Mouse (Mus musculus) CD8-positive naive resting alpha-beta T cell, adult 2 months (primary cell): ENCODE results near the gene Kctd8.

ENCODE experiments used
- DNase-seq, 2 experiments: peaks; one replicate each; pipeline ENCODE4 v3.0.0; 2022; ENCODE audit warnings: low read depth in 2 of 2, low spot score in 2 of 2

Kctd8 gene

DNA sequence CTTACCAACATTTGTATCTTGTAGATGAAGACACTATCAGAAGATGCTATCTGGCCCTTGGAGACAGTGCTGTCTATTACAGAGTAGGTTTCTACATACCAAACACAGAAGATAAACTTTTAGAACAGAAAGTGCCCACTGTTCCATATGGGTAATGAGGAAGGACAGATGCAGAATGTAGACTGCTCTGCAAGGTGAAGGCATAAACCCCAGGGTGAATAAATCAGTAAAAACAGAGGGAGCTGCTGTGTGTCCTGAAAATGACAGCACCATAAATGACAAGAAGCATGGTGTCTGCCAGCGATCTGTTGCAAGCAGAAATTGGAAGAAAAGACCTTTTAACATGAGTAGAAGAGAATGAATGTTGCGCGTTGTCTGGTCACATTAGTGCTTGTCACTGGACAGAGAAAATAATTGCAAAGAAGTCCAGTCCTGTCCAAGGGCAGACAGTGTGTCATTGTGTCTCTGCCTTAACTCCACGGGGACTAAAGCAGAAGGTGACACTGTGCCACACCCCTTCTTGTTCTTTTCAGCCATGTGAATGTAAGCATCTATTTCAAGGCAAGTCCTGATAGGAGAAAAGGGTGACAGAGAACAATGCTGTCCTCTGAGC lies 181.5 kb downstream of the Kctd8 start:
- no peak for DNase-seq

DNA sequence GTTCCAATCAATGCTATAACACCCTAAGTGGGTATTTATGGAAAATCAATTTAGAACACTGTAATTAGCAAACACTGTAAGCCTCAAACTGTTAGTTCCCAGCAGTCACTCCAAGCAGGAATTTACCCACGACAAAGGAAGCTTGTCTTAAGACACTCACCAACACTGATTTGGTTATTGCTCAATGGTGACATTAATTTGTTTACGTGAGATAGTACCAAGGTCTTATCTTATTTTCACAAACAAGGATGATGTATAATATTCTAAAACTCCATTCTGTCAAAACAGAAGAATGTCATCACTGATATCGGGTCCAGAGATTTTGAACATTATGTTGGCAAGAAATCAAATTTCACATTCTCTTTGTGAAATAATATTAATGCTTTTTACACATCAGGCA lies 185.0 kb downstream of the Kctd8 start:
- no peak for DNase-seq

DNA sequence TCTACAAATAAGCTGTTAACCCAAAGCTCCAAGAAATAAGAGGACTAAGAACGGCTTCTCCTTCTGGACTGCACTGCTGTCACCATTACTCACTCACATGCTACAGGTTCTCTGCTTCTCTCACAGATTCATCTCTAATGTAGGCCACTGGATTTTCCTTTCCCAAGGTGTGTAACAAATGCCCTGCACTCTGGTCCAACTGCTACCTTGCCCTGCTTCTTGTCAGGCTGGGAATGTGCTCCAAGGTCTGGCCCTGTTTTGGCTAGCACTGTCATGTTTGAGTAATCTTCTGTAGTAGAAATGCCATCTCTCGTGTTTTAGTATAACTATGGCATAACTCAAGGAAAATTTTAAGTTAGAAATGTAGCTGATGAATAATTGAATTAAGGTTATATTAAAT lies 195.7 kb downstream of the Kctd8 start:
- no peak for DNase-seq

DNA sequence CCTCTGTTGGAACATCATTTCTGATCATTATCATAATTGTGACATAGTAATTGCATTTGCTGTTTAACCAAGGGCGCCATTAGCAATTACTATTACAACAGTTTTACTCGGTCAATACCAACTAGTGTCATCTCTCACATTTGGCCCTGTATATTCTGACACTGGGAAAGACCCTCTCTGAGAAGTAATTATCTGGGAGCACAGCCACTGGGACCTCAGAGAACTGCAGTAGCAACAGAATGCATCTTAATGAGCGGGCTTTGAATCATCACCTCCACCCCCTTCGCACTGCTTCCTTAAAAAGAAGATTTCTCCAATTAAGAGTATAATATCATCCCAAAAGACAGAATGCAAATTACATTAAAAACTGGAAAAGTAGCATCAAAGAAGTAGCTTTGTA lies 200.4 kb downstream of the Kctd8 start:
- DNase-seq: no peak

DNA sequence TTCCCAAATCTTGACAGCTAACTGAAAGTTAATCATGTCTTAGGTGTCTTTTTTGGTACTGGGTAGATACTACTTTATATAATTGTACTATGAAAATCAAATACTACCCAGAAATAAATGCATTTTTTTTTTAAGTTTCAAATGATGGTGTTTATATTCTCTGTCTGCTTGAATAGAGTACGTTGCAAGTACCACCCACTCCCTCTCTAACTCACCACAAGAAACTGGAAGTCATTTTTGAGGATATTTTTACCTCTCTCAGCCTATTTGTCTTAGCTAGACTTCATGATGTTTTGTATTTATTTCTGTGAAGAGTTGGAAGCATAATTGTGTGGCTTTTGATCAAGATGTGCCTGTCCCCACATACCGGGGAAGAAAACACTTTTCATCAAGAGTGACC lies 232.8 kb downstream of the Kctd8 start:
- no peak for DNase-seq

DNA sequence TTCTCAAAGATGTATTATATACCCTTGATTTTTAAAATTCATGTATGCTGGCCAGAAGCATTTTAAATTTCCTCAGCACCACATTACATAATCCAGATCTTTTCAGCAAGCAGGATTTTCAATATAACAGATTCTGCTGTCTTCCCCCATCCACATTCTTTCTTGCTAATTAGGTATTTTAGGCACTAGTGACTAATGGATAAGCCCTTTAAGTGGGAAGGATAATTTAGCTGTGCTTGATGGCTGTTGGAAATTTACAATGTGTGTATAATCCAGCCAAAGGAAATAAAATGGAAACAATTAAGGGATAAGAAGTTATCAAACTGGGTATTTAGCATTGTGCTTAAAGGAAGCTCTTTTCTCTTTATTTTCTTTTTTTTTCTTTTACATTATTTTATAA lies 252.6 kb downstream of the Kctd8 start:
- no peak for DNase-seq
